Mouse (Mus musculus): Measurements from ENCODE around the gene Fastkd5. TPM values are rescaled to one million over a fixed set of nuclear protein-coding genes. Genes with fewer than 3 reads are reported as not detected.
"Not testable (repeated sequence)": the region's sequence is repeated elsewhere in the genome, so short reads cannot be mapped to it uniquely, and the experiment has no call there.

The Fastkd5 gene
- 1 to 10 TPM; 8.1 to 9.2 TPM for total RNA-seq (2021)

DNA sequence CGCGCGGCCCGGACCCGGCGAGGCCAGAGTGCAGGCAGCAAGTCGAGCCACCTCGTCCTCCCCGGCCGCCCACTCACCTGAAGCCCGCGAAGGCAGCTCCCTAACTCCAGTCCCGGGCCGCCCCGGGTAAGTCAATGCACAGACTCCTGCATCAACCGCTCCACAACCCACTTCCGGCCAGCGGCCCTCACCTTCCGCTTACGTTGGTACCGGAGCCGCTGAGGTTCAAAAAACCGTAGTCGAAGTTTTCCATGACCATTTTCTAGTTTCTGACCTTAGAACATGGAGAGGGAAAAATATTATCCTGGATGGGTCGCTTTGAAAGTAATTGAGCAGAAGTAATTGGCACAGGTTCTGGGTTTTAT lies at the start of gene Fastkd5, which contains the start of gene Ubox5:
Gene Fastkd5, minus strand, starts transcription at position 189 of the 365 bp plus-strand sequence.
Gene Ubox5, minus strand, starts transcription at position 200 of the 365 bp plus-strand sequence.
- DNase-seq, result peak; percentile 96

DNA sequence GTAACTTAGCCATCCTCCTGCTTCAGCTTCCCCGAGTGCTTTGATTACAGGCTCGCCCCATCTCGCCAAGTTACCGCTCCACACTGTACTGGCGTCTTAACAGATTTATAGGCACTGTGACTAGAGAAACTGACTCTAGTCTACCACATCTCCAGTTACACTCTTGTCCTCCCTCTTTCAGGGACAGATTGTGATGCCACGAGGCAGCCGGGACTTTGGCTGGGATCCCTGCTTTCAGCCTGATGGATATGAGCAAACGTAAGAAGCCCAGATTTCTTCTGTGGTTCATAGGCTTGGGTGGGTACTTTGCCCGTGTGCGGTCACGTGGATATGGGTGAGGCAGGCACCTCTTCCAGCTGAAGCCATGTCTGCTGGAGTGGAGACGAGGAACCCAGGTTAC lies 49.3 kb upstream of the Fastkd5 start:
- no peak for DNase-seq

DNA sequence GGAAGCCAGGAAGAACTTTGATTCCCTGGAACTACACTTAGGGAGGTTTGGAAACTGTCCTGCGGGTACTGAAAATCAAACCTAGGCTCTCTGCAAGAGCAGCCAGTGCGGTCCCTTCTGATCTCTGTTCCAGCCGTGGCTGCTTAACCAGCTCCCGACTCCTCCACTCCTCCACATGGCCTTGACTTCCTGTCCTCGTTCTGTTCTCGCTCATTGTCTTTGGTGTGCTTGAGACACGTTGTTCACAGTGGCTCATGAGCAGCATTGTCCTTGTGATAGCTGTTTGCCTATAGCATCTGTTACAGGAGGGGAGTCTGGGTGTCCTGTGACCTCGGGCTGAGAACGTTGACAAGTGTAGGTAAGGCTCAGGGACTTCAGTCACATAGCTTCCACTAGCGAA lies 47.4 kb upstream of the Fastkd5 start:
- no peak for DNase-seq

DNA sequence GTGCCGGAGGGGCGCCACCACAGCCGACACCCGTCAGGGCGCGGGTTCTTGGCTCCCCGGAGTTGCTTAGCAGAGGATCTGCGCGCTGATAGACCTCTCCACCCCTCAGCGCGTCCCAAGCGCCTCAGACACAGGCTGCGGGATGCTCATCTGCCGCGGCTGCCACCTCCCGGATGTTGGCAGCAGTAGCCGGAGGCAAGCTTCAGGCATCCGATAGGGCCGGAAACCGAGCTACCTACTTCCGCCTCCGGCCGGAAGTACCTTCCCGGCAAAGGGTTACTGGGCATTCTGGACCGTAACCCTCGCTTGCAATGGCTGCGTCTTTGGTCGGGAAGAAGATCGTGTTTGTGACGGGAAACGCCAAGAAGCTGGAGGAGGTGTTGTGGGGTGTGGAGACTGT lies 37.7 kb upstream of the Fastkd5 start, which contains the start of gene Itpa:
Gene Itpa, plus strand, starts transcription at position 52 of the 400 bp plus-strand sequence.
- peak; percentile 85 for DNase-seq

DNA sequence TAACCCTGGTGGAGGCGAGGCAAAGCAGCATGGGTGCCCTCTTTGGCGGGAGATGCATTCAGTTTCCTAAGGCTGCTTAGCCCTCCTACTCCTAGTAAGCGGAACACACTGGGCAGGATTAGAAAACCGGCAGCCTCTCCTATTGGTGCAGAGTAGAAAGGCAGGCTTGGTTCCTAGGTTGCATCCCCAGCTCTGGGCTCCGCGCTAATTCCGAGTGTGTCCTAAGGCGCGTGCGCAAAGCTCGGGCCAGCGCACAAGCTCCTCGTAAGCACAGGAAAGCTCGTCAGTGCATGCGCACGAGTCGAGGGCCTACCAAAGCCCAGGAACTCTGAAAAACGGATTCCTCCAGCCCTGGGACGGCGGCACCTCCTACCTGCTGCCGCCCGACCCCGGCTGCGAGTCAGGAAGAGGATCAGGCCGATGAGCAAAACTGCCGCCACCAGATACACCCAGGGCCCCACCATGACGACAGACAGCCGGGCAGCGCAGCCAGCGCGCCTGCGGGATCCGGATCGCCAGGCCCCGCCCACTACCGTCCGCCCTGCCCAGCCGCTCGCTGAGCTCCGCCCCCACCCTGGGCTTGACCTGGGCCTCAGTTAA lies 34.4 kb upstream of the Fastkd5 start, which contains the start of gene Ddrgk1:
Gene Ddrgk1, minus strand, starts transcription at position 558 of the 600 bp plus-strand sequence.
- peak; percentile 93 for DNase-seq

DNA sequence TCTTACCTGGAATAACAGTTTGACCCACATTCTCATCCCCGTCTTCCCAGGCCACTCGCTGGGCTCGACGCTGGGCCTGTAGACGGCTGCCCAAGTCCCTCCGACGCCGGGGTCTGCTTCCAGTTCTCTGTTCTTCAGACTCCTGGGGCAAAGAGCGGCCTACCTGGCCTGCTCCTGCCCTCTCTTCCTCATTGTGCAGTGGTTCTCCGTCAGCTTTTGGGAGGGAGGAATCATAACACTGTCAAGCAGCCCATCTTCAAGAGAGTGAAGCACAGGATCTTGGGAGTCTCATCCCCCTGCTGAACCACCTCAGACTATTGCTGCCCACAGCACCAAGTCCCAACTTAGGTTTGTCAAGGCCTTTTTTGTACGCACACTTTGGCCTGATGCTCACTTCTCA lies 33.5 kb upstream of the Fastkd5 start:
- no peak for DNase-seq

DNA sequence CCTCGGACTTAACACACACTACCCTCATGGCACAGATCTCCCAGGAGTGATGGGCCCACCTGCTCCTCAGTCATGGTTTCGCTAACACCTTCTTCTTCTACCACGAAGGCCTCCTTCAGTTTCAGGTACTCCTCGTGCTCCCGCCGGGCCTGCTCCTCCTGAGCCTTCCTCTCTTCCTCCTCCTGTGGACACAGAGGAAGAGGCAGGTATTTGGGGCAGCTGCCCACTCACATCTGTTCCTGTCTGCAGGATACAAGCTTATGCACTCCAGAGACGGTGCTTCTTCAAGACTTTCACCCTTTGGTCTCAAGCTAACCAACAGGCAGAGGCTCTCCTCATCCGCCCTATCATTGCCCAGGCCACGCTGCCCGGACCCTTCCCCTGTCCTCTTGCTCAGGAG lies 28.7 kb upstream of the Fastkd5 start:
- no peak for DNase-seq

DNA sequence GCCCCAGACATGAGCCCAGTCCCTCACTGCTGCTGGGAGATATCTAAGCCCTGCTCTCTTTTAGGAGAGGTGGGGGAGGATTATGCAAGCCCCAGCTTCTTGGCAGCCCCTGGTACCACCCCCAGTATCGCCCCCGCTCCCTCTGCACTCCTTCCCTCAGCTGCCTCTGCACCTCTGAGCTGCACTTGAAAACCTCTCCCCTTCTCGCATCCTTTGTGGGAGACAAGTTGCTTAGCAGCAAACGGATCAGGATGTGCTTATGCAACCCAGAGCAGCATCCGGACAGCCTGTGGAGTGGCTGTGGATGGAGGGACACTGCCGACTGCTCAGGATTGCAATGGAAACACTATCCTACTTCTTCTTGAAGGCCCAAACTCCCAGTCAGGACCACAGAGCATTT lies 27.7 kb upstream of the Fastkd5 start:
- DNase-seq, result no peak

DNA sequence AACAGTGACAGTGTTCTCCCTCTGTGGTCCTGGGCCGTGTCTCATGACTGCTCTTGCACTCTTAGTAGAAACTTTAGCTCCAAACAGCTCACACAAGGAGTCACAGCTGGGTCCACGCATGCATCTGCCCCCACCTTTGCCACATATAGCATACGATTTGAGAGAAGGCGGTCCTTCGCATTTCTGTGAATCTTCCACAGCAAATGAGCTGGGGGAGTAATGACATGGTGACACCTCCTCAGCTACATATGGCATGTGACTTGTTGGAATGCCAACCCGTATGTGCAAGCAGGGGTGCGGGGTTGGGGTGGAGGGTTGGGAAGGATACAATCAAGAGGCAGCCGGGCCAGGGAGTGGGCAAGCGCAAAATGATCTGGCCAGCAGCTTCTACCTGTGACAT lies 26.7 kb upstream of the Fastkd5 start:
- DNase-seq, result no peak

DNA sequence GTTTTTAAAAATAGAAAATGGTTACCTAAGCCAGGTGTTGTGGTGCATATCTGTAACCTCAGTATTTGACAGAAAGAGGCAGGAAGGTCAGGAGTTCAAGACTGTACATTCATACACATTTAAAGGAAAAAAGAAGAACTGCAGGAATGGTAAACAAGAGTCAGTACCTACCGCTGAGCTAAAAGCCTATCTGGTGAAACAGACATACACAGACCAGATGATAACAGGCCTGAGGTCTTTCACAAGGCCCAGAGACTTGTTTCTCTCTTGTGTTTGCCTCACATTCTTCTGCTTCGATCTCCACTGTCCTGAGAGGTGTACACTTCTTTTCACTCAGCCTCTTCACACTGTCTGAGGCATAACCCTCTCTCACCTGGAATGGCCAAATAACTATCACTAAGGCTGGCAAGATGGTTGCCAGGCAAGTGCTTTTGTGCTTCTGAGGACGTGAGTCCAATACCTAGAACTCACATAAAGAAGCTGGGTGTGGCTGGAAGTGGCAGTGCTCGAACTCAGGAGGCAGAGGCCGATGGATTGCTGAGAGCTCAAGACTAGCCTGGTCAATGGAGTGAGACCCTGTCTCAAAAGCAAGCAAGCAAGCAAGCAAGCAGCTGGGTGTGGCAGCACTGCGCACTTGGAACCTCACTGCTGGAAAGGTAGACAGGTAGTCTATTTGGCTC lies 26.0 kb upstream of the Fastkd5 start:
- no peak for DNase-seq

DNA sequence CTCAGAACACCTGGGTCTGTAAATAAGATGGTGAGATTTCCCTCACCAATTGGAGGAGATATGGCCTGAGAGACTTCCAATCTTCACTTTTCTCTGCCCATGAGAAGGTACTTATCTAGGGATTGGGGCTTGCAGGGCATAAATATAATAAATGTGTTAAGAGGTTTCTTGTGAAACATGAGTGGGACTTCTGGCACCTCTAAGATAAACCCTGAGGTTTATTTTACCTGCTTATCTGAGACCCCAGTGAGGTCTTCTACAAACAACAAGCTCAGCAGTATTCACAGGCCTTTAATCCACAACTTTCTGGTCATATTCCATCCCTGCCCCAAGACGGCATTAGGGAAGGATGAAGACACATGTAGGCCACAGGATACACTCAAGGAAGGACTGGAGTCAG lies 23.9 kb upstream of the Fastkd5 start:
- no peak for DNase-seq

DNA sequence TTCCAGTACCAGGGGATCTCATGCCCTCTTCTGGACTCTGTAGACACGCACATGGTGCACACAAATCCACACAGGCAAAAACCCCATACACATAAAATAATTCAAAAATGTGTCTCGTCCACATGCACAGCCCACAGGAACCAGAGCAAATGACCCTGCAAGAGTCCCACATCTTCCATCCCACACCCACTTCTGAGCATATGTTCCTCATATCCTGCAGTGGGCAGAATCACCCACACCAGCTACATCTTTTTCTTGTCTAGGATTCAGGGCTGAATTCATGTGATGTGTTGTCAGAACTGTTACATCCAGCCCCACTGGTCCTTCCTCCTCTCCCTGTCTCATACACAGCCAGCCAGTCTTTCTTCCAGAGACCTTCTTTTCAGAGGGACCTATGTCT lies 23.5 kb upstream of the Fastkd5 start:
- DNase-seq, result no peak

DNA sequence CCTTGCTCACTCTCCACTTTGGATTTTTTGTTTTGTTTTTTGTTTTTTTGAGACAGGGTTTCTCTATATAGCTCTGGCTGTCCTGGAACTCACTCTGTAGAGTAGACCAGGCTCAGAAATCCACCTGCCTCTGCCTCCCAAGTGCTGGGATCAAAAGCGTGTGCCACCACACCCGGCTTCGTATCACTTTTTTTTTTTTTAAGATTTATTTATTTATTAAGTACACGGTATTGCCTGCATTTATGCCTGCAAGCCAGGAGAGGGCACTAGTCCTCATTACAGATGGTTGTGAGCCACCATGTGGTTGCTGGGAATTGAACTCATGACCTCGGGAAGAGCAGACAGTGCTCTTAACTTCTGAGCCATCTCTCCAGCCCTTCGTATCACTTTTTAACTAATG lies 19.2 kb upstream of the Fastkd5 start:
- not testable (repeated sequence) for DNase-seq

DNA sequence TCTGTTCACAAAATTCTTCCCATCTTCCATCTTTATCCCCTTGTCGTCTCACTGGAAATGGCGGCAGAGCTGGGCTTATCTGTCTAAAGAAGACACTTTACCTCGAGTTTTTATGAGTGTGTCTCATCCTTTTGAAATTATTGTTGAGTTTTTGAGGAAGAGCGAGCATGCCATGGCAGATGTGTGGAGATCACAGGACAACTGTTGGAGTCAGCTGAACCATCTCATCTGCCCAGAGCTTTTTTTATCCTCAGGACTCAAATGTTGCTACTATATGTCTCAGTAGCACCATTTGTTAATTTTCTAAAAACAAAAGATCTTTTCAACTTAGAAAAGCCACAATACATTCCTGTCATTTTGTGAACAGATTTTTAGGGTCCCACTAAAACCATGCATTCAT lies 15.4 kb upstream of the Fastkd5 start:
- DNase-seq, result no peak

DNA sequence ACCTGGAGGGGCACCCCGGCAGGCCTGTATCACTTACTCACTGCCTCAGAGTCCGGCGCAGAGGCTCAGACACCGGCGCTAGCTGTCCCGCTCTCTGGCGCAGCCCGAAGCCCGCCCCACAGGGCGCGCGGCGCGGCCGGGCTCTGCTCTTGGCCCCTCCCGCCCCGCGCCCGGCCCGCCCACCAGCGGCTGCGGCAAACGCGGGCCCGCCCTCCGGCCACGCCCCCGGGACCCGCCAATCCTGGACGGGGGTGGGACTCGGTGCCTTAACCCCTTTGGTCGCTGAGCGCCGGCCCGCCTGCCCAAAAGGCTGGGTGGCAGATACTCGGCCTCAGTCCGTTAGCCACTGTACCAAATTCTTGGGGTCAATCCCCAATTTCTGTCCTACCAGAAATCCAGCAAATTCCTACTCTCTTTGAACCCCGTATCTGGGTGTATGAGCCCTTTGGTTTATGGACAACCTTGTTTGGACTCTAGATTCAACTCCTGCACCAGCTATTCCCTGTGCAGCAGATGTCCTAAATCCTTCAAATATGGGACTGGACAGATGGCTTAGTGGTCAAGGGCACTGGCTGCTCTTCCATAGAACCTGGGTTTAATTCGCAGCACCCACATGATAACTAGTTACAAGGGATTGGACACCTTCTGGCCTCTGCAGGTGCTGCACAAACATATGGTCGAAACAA lies 13.0 kb upstream of the Fastkd5 start, which contains the start of gene Lzts3:
Gene Lzts3, minus strand, starts transcription at position 120 of the 686 bp plus-strand sequence.
- peak; percentile 96 for DNase-seq

DNA sequence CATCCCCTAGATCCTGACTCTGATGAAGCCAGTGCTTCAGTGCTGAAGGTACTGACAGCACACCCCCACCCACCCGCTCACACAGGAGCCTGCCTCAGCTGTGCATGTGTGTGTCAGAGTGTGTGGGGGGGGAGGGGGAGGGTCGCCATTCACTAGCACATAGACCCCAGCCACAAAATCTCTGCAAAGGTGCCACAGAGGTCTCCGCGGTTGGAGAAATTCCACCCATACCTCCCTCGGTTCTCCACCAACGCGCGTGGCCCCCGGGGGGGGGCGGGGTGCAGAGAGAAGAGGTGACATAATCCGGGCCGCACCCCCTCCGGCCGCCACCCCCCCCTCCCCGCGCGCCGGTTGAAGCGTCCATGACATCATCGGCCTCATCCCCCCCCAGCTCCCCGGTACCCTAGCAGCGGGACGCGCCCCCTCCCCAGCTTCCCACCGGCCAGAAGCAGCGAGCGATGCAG lies 12.4 kb upstream of the Fastkd5 start:
- no peak for DNase-seq

DNA sequence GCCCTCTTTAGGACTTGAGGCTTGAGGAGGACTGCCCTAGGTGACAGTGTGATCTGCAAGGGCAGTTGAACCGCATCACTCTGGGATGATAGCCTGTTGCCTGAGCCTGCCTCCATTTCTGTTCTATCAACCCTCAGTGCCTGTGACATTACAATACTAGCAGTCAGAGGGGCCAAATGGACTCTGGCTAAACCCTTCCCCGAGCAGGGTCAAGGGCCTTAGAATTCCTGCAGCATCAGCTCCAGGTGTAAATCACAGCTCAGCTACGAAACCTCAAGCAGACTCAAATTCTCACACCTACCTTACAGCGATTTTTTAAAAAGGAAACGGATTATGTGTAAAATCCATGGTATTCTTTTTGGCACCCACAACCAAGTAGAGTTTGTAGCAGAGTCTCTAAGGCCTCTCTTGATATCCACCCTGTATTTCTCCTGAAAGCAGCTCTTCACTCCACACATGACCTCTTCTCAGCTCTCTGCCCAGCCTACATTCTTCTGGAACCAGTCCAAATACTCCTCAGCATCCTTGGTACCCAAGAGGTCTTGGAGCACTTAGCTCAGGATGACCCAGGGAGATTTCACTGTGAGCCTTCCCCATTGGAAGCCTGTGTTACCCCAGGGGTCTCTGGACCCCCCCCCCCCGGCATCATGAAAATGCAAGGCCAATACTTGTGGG lies 11.7 kb upstream of the Fastkd5 start:
- DNase-seq, result no peak

DNA sequence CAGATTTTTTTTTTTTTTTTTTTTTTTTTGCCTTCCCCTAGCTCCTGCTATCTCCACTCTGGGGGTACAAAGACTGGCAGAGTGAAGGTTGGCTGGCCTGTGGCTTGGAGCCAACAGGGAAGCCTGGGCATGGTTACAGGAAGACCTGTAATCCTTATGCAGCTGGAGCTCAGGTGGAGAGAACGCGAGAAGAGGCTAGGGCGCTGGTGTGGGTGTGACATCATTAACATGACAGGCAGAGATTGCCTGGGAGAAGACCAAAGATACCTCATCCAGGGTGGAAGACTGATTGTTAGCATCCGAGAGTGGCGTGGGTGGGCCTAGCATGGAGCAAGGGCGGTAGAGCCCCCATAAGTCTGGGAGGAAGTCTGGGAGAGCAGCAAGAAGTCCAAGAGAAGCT lies 9.4 kb upstream of the Fastkd5 start:
- no peak for DNase-seq

DNA sequence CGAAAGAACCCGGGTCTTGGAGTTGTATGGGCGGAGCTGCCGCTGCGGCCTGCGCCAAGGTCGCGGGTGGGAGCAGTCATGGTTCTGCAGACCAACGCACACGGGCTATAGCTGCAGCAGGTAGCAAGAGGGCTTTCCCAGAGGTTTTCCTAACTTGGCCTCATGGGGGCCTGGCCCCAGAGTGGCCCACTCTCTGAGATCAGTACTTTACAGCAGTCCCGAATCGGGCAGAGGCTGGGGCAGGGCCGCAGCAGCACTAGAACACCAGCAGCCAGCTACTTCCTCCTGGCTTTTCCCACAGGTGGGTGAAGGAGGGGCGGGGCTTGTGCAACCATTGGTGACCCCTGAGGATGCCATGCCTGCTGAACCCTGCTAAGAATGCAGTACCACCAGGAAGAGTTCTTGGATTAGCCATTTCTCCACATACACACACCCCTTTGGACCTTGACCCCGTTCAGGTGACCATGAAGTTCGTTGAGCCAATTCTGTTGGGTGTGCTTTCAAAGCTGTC lies 8.3 kb upstream of the Fastkd5 start:
- no peak for DNase-seq

DNA sequence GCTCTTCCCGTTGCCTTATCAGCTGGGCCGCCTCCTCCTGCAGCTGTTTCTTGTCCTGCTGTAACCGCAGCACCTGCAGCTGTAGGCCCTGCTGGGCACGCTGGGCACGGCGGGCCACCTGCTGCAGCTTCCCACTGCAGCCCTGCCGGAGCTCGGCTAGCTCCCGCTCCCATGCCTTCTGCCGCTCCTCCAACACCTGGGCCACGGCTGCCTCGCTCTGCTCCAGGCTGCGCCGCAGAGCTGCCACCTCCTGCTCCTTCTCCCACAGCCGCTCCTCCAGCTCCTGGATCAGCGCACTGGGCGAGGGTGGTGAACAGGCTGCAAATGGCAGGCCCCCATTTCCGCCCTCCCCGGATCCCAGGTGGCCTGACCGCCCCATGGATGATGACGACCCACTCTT lies 6.0 kb upstream of the Fastkd5 start:
- DNase-seq, result no peak

DNA sequence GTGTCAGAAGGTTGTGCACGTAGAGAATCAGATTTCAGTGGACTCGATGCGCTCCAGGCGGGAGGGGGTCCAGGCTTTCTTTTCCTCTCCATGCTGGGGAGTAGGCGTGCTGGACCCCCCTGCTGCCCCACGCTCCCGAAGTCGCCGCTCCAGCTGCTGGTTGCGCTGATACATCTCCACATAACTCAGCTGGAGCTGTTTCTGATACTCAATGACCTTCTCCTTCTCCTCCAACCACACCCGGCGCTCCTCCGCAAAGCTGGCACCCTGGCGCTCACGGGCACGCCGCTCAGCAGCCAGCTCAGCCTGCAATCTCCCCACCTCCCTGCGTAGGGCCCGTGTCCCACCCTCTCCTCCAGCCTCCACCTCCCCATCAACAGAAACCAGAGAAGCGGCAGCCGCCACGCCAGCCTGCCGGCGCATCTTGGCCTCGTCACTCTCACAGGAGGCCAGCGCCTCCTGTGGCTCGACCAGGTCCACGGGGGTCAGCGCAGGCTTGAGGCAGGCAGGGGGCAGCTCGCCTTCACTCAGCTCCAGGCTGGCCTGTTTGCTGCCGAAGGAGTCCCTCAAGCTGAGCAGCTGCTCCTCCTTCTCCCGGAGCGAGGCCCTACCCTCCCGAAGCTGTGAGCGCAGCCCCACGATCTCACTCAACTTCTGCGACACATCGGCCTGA lies 5.0 kb upstream of the Fastkd5 start:
- peak; percentile 45 for DNase-seq

Measured in heart, postnatal 4 days (tissue).